Mouse (Mus musculus): ENCODE measurements around the gene Cited4. TPM values are rescaled to one million over a fixed set of nuclear protein-coding genes. Genes with fewer than 3 reads are reported as not detected.

Cited4 gene
- not detected for total RNA-seq (2018; cell fraction: chromatin; rRNA removed)
- under 1 TPM in 7 of 26 experiments, not detected in 19; 0.10 to 0.23 (median 0.15) TPM for total RNA-seq (2018; cell fraction: cytosol; rRNA removed)
- not detected for total RNA-seq (2018; cell fraction: nucleus; rRNA removed)
- not detected in 3 replicates for polyA plus RNA-seq (2018)

GRCm38 (mm10) chr4:120666358-120667024, at the start of gene Cited4:
Gene Cited4, plus strand, starts transcription at chr4:120666572.
- H3K4me3 ChIP-seq (ENCODE audit: inconsistent target) = no peak within 1 kb of the TSS
- H3K79me2 ChIP-seq (ENCODE audit: inconsistent target) = no peaks in the 10 kb centered on the region
- 3% methylated on average over 50 of the region's 50 CpGs for WGBS (ENCODE audit: missing documents)
- no peaks in the 10 kb centered on the region for H3K36me3 ChIP-seq (ENCODE audit: inconsistent target)
- no peak within 1 kb of the TSS for H3K27ac ChIP-seq

- Histone ChIP-seq H3K79me2 (ENCODE audit: inconsistent target) (no peaks in the 10 kb centered on the region), H3K4me3 (ENCODE audit: inconsistent target) (no peak overlapping the region)
- 86% methylated on average over 6 of the region's 6 CpGs for WGBS (ENCODE audit: missing documents)
Measured at GRCm38 (mm10) chr4:120627728-120628127, 38.6 kb upstream of the Cited4 start.

GRCm38 (mm10) chr4:120630218-120630931, 36.0 kb upstream of the Cited4 start:
- no peak overlapping the region for H3K27ac ChIP-seq
- WGBS (ENCODE audit: missing documents) = 96% methylated on average over 6 of the region's 8 CpGs
- H3K4me3 ChIP-seq (ENCODE audit: inconsistent target) = no peak overlapping the region

More at GRCm38 (mm10) chr4:120627728-120628127, 38.6 kb upstream of the Cited4 start:
- no peak overlapping the region for H3K27ac ChIP-seq
- H3K36me3 ChIP-seq (ENCODE audit: inconsistent target) = no peaks in the 10 kb centered on the region

GRCm38 (mm10) chr4:120631828-120632227, 34.5 kb upstream of the Cited4 start:
- no peak overlapping the region for H3K4me3 ChIP-seq (ENCODE audit: inconsistent target)
- no peaks in the 10 kb centered on the region for H3K36me3 ChIP-seq (ENCODE audit: inconsistent target)
- H3K27ac ChIP-seq = no peak overlapping the region

More at GRCm38 (mm10) chr4:120630218-120630931, 36.0 kb upstream of the Cited4 start:
- no peaks in the 10 kb centered on the region for H3K79me2 ChIP-seq (ENCODE audit: inconsistent target)
- no peaks in the 10 kb centered on the region for H3K36me3 ChIP-seq (ENCODE audit: inconsistent target)

GRCm38 (mm10) chr4:120635351-120635750, 31.0 kb upstream of the Cited4 start:
- Histone ChIP-seq H3K4me3 (ENCODE audit: inconsistent target) (no peak overlapping the region), H3K27ac (no peak overlapping the region), H3K36me3 (ENCODE audit: inconsistent target) (no peaks in the 10 kb centered on the region), H3K79me2 (ENCODE audit: inconsistent target) (no peaks in the 10 kb centered on the region)
- WGBS (ENCODE audit: missing documents) = 85% methylated on average over 2 of the region's 2 CpGs

More at GRCm38 (mm10) chr4:120631828-120632227, 34.5 kb upstream of the Cited4 start:
- H3K79me2 ChIP-seq (ENCODE audit: inconsistent target) = no peaks in the 10 kb centered on the region
- WGBS (ENCODE audit: missing documents) = 92% methylated on average over 6 of the region's 6 CpGs

- Histone ChIP-seq H3K4me3 (ENCODE audit: inconsistent target) (no peak overlapping the region), H3K27ac (no peak overlapping the region), H3K36me3 (ENCODE audit: inconsistent target) (no peaks in the 10 kb centered on the region), H3K79me2 (ENCODE audit: inconsistent target) (no peaks in the 10 kb centered on the region)
- WGBS (ENCODE audit: missing documents) = 86% methylated on average over 6 of the region's 6 CpGs
Measured at GRCm38 (mm10) chr4:120641946-120642345, 24.4 kb upstream of the Cited4 start.

- no peak overlapping the region for H3K27ac ChIP-seq
- H3K79me2 ChIP-seq (ENCODE audit: inconsistent target) = no peaks in the 10 kb centered on the region
- no peak overlapping the region for H3K4me3 ChIP-seq (ENCODE audit: inconsistent target)
- 39% methylated on average over 3 of the region's 3 CpGs for WGBS (ENCODE audit: missing documents)
- H3K36me3 ChIP-seq (ENCODE audit: inconsistent target) = no peaks in the 10 kb centered on the region
Measured at GRCm38 (mm10) chr4:120643899-120644298, 22.5 kb upstream of the Cited4 start.

GRCm38 (mm10) chr4:120649369-120650207, 16.8 kb upstream of the Cited4 start:
- Histone ChIP-seq H3K27ac (no peak overlapping the region), H3K4me3 (ENCODE audit: inconsistent target) (no peak overlapping the region), H3K36me3 (ENCODE audit: inconsistent target) (no peaks in the 10 kb centered on the region), H3K79me2 (ENCODE audit: inconsistent target) (no peaks in the 10 kb centered on the region)
- 10% methylated on average over 54 of the region's 55 CpGs for WGBS (ENCODE audit: missing documents)

GRCm38 (mm10) chr4:120650208-120650592, 16.2 kb upstream of the Cited4 start:
- Histone ChIP-seq H3K4me3 (ENCODE audit: inconsistent target) (no peak overlapping the region), H3K79me2 (ENCODE audit: inconsistent target) (no peaks in the 10 kb centered on the region), H3K27ac (no peak overlapping the region), H3K36me3 (ENCODE audit: inconsistent target) (no peaks in the 10 kb centered on the region)
- 38% methylated on average over 7 of the region's 7 CpGs for WGBS (ENCODE audit: missing documents)

- 87% methylated on average over 8 of the region's 8 CpGs for WGBS (ENCODE audit: missing documents)
- no peaks in the 10 kb centered on the region for H3K79me2 ChIP-seq (ENCODE audit: inconsistent target)
- H3K36me3 ChIP-seq (ENCODE audit: inconsistent target) = no peaks in the 10 kb centered on the region
- no peak overlapping the region for H3K27ac ChIP-seq
- no peak overlapping the region for H3K4me3 ChIP-seq (ENCODE audit: inconsistent target)
Measured at GRCm38 (mm10) chr4:120655898-120656297, 10.5 kb upstream of the Cited4 start.

- H3K27ac ChIP-seq = no peak overlapping the region
- WGBS (ENCODE audit: missing documents) = 39% methylated on average over 4 of the region's 4 CpGs
- H3K79me2 ChIP-seq (ENCODE audit: inconsistent target) = no peaks in the 10 kb centered on the region
- no peaks in the 10 kb centered on the region for H3K36me3 ChIP-seq (ENCODE audit: inconsistent target)
- no peak overlapping the region for H3K4me3 ChIP-seq (ENCODE audit: inconsistent target)
Measured at GRCm38 (mm10) chr4:120660485-120660884, 5.9 kb upstream of the Cited4 start.

GRCm38 (mm10) chr4:120664601-120665000, 1.8 kb upstream of the Cited4 start:
- H3K27ac ChIP-seq = no peak overlapping the region
- no peak overlapping the region for H3K4me3 ChIP-seq (ENCODE audit: inconsistent target)

GRCm38 (mm10) chr4:120665144-120665700, 1.1 kb upstream of the Cited4 start:
- Histone ChIP-seq H3K36me3 (ENCODE audit: inconsistent target) (no peaks in the 10 kb centered on the region), H3K27ac (no peak overlapping the region), H3K79me2 (ENCODE audit: inconsistent target) (no peaks in the 10 kb centered on the region), H3K4me3 (ENCODE audit: inconsistent target) (no peak overlapping the region)
- WGBS (ENCODE audit: missing documents) = 69% methylated on average over 4 of the region's 4 CpGs

More at GRCm38 (mm10) chr4:120664601-120665000, 1.8 kb upstream of the Cited4 start:
- no peaks in the 10 kb centered on the region for H3K79me2 ChIP-seq (ENCODE audit: inconsistent target)
- H3K36me3 ChIP-seq (ENCODE audit: inconsistent target) = no peaks in the 10 kb centered on the region
- 75% methylated on average over 2 of the region's 2 CpGs for WGBS (ENCODE audit: missing documents)

- H3K4me3 ChIP-seq (ENCODE audit: inconsistent target) = no peak overlapping the region
- no peak overlapping the region for H3K27ac ChIP-seq
- H3K36me3 ChIP-seq (ENCODE audit: inconsistent target) = no peaks in the 10 kb centered on the region
- WGBS (ENCODE audit: missing documents) = 94% methylated on average over 7 of the region's 7 CpGs
- no peaks in the 10 kb centered on the region for H3K79me2 ChIP-seq (ENCODE audit: inconsistent target)
Measured at GRCm38 (mm10) chr4:120665782-120666181, 590 bp upstream of the Cited4 start.

All from macrophage (primary cell).